Mouse (Mus musculus) liver, adult 2 months (tissue): ENCODE results near the gene Map3k11. TPM values are rescaled to one million over a fixed set of nuclear protein-coding genes. Genes with fewer than 3 reads are reported as not detected.

Experiments used
- DNase-seq: peaks from one replicate; pipeline ENCODE4 v3.0.0-alpha.2; 2011; ENCODE audit warnings: low read depth, low spot score; ENCODE audit errors: extremely low read depth
- H3K27ac ChIP-seq: fragments of 200-500 bp; replicated peaks from 2 replicates; pipeline ENCODE4 v1.5.1; 2012; ENCODE audit warnings: low read depth, mild to moderate bottlenecking, control low read depth, inconsistent platforms, low read length; ENCODE audit not compliant: insufficient read depth
- H3K27me3 ChIP-seq: fragments of 200-500 bp; 2 replicates; pipeline ENCODE4 v1.6.1; 2012; ENCODE audit warnings: mild to moderate bottlenecking, moderate library complexity, low read length, inconsistent platforms; ENCODE audit not compliant: control insufficient read depth, insufficient read depth
- H3K36me3 ChIP-seq: fragments of 200-500 bp; 2 replicates; pipeline ENCODE4 v1.6.1; 2012; ENCODE audit warnings: low read length, inconsistent platforms; ENCODE audit not compliant: control insufficient read depth, insufficient read depth
- H3K4me1 ChIP-seq: fragments of 200-500 bp; 2 replicates; pipeline ENCODE4 v1.6.1; 2011; ENCODE audit warnings: low read length; ENCODE audit not compliant: control insufficient read depth, insufficient read depth
- H3K4me3 ChIP-seq: fragments of 200-500 bp; 2 replicates; pipeline ENCODE4 v1.5.1; 2011; ENCODE audit warnings: low read depth, mild to moderate bottlenecking, control low read depth, low read length, moderate library complexity; ENCODE audit not compliant: insufficient read depth
- H3K79me2 ChIP-seq: fragments of 200-500 bp; 2 replicates; pipeline ENCODE4 v1.6.1; 2012; ENCODE audit warnings: inconsistent platforms, mild to moderate bottlenecking, low read length, moderate library complexity; ENCODE audit not compliant: control insufficient read depth, insufficient read depth
- H3K9ac ChIP-seq: fragments of 200-500 bp; 2 replicates; pipeline ENCODE4 v1.6.1; 2012; ENCODE audit warnings: low read depth, mild to moderate bottlenecking, control low read depth, inconsistent platforms, low read length
- CTCF ChIP-seq: fragments of 200-500 bp; IDR thresholded peaks from 2 replicates; pipeline ENCODE4 v1.5.1; 2011; ENCODE audit warnings: low read depth, low read length, control low read depth
- POLR2A ChIP-seq: fragments of 200-500 bp; IDR thresholded peaks from 2 replicates; pipeline ENCODE4 v1.6.1; 2011; ENCODE audit warnings: low read length, control low read depth; ENCODE audit not compliant: insufficient read depth; ENCODE audit errors: extremely low read depth
- WGBS: fragments of 180-500 bp; shearing (Covaris S2); methylation state at CpG from one replicate; pipeline ENCODE4 v1.1.7; 2018; 5-methylcytosine and 5-hydroxymethylcytosine counted together
- polyA plus RNA-seq: library from polyadenylated mRNA; depleted of rRNA; stranded (reverse); fragments of >200 nt; gene quantifications from 2 replicates; pipeline ENCODE4 v1.2.3, GENCODE M21; 2012
- total RNA-seq: library from RNA; depleted of rRNA; stranded (reverse); fragments of >200 nt; gene quantifications from 2 replicates; pipeline ENCODE4 v1.2.3, GENCODE M21; 2014

Map3k11 gene
- total and polyA plus RNA-seq, 2 experiments: 10.2 to 53.6 TPM

DNA sequence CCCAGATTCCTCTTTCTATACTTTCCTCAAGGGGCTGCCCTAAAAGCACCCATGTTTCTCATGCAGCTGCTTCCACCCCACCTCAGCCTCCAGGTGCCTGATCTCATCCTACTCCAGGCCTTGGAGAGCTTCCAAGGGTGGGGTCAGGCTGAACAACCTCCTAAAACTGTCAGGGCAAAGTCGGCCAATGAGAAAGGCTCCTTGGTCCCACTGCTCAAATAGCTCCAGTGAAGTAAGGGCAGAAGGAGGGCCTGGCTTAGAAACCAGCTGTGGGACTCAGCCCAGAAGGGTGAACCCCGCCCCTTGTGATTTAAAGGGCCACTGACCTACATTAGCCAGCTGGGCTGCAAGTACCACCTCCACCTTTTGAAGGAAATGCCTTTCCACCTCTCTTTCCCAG, 25.2 kb downstream of the Map3k11 start:
- H3K79me2 ChIP-seq: no peaks in the 10 kb centered on the region
- WGBS: 19% methylated on average over 2 of the region's 2 CpGs
- no peak overlapping the region for H3K9ac ChIP-seq
- no peak overlapping the region for H3K4me3 ChIP-seq
- no peaks in the 10 kb centered on the region for H3K36me3 ChIP-seq
- peak; percentile 55 for DNase-seq
- H3K27ac ChIP-seq: no peak overlapping the region
- no peaks in the 10 kb centered on the region for H3K27me3 ChIP-seq
- 0 out of 2 replicates have a peak, but pooled peaks cover 3% of the 10 kb centered on the region for H3K4me1 ChIP-seq
- TF ChIP-seq POLR2A (no peak), CTCF (no peak)

DNA sequence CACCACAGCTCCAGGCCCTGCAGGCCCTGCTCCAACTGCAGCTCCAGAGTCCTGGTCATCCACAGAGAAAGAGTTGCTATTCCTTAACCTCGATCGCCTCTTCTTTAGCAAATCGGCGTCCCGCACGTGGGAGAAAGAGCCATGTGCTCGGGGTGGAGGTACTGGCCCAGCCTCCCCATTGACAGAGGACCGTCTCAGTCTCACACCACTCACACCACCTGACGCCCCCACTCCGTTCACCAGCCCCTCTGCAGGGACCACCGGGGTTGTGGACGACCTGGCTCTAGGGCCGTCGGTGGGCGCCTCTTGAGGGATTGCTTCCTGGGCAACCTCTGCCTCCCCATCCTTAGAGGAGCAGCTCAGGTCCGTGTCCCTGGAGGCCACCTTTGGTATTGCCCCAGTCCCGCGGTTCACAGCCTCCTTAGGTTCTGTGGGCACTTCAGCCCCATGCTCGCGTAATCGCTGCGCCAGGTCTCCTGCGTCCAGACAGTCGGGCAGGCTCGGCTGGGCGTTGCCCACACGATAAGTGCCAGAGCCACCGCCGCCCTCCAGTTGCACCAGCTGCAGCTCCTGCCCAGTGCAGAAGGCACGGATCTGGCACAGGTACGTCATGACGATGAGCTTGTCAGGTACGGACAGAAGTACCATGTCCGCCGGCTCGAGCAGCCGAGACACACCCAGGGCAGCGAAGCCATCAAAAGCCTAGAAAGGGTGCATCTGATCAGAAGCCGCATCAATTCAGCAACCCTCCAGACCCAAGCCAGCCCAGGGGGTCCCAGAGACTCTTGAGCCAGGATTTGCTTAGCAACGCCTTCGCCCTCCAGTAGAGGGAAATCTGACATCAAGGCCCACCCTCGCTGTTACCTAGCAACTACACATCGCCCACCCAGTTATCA, 27.5 kb downstream of the Map3k11 start:
- Histone ChIP-seq H3K4me3 (no peak overlapping the region), H3K79me2 (no peaks in the 10 kb centered on the region), H3K9ac (no peak overlapping the region), H3K36me3 (peaks cover 2% of the 10 kb centered on the region; the same call in 1 of the 2 replicates), H3K4me1 (0 out of 2 replicates have a peak, but pooled peaks cover 3% of the 10 kb centered on the region), H3K27ac (no peak overlapping the region), H3K27me3 (no peaks in the 10 kb centered on the region)
- TF ChIP-seq POLR2A (no peak), CTCF (peak; percentile 29; the same call in 1 of the 2 replicates)
- 45% methylated on average over 43 of the region's 43 CpGs for WGBS
- no peak for DNase-seq

- peak; percentile 40 for DNase-seq
- Histone ChIP-seq H3K9ac (no peak overlapping the region), H3K27ac (no peak overlapping the region), H3K36me3 (peaks cover 2% of the 10 kb centered on the region; the same call in 1 of the 2 replicates), H3K4me3 (no peak overlapping the region), H3K79me2 (no peaks in the 10 kb centered on the region), H3K4me1 (0 out of 2 replicates have a peak, but pooled peaks cover 3% of the 10 kb centered on the region), H3K27me3 (no peaks in the 10 kb centered on the region)
- 35% methylated on average over 10 of the region's 10 CpGs for WGBS
- TF ChIP-seq POLR2A (no peak), CTCF (no peak)
Measured at GRCm38 (mm10) chr19:5716955-5717354, 28.4 kb downstream of the Map3k11 start.

DNA sequence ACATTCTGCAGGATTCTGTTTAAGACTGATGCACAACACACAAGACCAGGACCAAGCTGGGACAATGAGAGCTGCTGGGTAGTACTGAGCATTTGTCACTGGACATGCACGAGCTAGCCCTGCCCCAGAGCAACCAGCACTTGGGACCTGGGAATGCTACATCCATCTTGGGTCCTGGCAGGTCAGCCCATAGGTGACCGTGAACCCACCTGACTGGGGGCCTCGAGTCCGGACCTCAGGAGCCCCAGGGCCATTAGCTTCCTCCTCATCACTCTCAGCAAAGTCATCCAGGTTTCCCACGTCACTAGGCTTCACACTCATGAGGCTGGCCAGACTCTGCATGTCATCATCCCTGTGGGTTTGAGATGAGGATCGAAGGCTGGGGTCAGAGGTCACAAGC, 32.7 kb downstream of the Map3k11 start:
- 94% methylated on average over 6 of the region's 6 CpGs for WGBS
- no peak overlapping the region for H3K4me3 ChIP-seq
- H3K79me2 ChIP-seq: no peaks in the 10 kb centered on the region
- no peak for TF ChIP-seq CTCF
- no peak for TF ChIP-seq POLR2A
- H3K9ac ChIP-seq: no peak overlapping the region
- H3K27ac ChIP-seq: no peak overlapping the region
- no peaks in the 10 kb centered on the region for H3K27me3 ChIP-seq
- peaks cover 2% of the 10 kb centered on the region; the same call in 1 of the 2 replicates for H3K36me3 ChIP-seq
- no peak for DNase-seq
- H3K4me1 ChIP-seq: peaks cover 6% of the 10 kb centered on the region

DNA sequence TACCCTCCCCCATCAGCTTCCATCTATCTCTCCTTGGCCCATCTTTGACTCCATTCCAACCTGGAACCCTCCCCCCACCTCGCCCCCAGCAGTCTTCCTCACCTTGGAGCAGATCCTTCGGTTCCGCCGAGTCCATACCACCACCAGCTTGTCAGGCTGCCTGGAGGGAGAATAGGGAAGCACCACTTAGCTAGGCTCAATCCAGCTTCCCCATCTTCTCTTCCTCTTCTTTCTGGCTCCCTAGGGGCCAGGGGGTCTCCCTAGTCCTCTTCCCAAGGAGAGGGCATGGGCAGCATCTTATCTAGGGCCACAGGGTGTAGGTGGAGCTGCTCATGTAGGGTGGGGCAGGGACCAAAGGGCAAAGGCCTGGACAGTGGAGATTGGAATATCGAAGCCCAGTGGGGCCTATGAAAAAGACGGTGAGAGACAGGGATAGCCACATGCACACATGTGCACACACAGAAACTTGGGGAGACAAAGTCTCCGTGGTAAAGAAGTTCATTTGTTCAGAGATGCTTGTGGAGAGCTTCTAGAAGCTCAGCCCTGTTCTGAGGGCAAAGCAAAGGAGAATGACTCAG, 34.4 kb downstream of the Map3k11 start:
- no peak overlapping the region for H3K27ac ChIP-seq
- TF ChIP-seq CTCF: no peak
- no peak for TF ChIP-seq POLR2A
- H3K4me1 ChIP-seq: peaks cover 8% of the 10 kb centered on the region
- no peaks in the 10 kb centered on the region for H3K79me2 ChIP-seq
- no peaks in the 10 kb centered on the region for H3K27me3 ChIP-seq
- no peak overlapping the region for H3K4me3 ChIP-seq
- DNase-seq: no peak
- peaks cover 2% of the 10 kb centered on the region; the same call in 1 of the 2 replicates for H3K36me3 ChIP-seq
- WGBS: 82% methylated on average over 7 of the region's 7 CpGs
- H3K9ac ChIP-seq: no peak overlapping the region
